Mouse (Mus musculus) hematopoietic stem cell, adult 5-6 weeks (primary cell): ENCODE measurements around the gene Tube1. TPM values are rescaled to one million over a fixed set of nuclear protein-coding genes. Genes with fewer than 3 reads are reported as not detected.

Source experiments
- ATAC-seq, 2 experiments: fragments of 125-278 bp in 1 of 2; replicated peaks in 1 of 2; 2 replicates each; pipeline ENCODE4 v1.8.0; 2016 to 2017; ENCODE audit warnings: inconsistent platforms in 2 of 2, mild to moderate bottlenecking in 2 of 2, moderate number of reproducible peaks in 2 of 2, low read depth in 1 of 2, moderate TSS enrichment in 1 of 2; ENCODE audit not compliant: low FRiP score in 2 of 2, poor library complexity in 2 of 2, severe bottlenecking in 2 of 2, insufficient read depth in 1 of 2, low TSS enrichment in 1 of 2
- total RNA-seq: library from RNA; stranded (forward); fragments of 172-1452, 232-1000 nt; gene quantifications from 2 replicates; pipeline ENCODE4 v1.2.3, GENCODE M21; 2017

The Tube1 gene
- 8.0 and 8.9 TPM in 2 replicates for total RNA-seq

DNA sequence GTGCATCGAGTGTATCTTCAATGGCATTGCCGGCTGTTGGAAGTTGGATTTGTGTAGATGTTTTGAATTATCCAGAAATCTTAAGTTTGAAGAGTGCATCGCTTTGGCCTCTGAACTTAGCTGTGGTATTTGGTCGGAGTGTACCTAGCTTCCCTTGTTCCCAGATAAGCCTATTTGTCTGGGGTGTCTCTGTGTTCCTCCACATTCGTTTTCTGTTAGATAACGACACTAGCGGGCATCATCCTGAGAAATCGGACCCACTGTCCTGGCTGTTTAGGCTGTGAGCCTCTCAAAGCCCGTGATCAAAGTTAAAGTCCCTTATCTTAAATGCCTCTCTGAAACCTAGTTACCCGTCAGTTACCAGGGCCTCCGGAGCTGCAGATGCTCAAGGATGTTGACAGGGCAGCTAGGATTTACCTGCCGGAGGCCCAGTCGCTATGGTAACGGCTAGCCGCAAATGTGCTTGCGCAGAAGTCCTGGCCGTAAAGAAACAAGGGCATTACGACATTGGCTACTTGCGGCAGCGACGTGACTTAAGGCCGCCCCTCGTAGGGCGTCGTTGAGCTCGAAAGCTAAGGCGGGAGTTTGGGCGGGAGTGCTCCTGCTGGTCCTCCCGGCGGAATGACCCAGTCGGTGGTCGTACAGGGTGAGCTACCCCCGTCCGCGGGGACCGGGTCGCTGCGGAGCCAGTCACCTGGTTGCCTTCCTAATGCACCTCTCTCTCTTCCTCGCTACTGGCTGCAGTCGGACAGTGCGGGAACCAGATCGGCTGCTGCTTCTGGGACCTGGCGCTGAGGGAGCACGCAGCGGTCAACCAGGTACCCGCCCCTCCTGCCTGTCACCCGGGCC lies at the start of gene Tube1, which contains the start of gene Fam229b:
Gene Tube1 (plus strand): TSS at position 515 of the 849 bp plus-strand sequence.
Gene Fam229b (minus strand): TSS at position 453 of the 849 bp plus-strand sequence.
- ATAC-seq = peak; percentile 94 to 97

DNA sequence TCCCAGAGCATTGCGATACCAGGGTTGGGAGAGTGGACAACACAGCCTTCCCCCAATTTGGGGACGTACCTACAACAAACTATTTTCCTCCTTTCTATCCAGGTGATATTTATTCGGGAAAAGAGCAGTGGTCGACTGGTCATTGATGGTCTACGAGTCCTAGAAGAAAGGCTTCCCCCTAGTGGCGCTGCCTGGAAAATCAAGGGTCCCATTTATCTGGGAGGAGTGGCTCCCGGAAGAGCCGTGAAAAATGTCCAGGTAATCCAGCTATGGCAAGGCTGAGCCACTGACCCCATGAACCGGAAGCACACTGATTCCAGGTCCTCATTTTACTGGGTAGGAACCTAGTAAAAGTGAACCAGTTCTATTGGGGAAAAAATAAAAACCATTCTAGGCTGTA lies 36.8 kb upstream of the Tube1 start:
- ATAC-seq = no peak

GRCm38 (mm10) chr10:39098746-39099145 lies 35.0 kb upstream of the Tube1 start:
- no peak for ATAC-seq

DNA sequence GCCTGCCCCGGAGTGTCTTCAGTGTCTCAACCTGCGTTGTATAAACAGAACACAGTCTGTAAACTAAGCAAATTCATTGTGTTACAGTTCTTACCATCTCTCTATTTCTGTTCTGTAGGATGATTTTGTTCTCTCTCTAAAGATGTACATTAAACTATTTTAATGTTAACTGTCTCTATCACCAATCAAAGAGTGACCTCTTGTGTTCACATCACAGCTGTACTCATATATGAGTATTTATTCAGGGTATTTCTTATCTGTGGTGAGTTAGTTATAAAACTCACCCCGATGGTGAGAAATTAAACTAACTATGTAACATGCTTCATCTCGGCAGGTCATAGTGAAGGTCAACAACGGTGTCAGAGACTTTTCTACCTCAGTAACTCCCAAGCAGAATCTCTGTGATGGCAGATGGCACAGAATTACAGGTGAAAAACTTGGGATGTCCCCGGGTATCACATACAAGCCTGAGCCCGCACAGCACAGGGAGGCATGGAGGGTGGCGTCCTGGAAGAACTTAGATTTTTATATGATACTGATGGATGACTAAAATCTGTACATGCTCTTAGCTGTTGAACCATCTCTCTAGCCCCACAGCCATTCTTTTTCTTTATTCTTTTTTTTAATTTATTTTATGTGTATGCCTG lies 28.9 kb upstream of the Tube1 start:
- no peak for ATAC-seq

- ATAC-seq = no peak
Observed at GRCm38 (mm10) chr10:39106413-39106812, 27.4 kb upstream of the Tube1 start.

DNA sequence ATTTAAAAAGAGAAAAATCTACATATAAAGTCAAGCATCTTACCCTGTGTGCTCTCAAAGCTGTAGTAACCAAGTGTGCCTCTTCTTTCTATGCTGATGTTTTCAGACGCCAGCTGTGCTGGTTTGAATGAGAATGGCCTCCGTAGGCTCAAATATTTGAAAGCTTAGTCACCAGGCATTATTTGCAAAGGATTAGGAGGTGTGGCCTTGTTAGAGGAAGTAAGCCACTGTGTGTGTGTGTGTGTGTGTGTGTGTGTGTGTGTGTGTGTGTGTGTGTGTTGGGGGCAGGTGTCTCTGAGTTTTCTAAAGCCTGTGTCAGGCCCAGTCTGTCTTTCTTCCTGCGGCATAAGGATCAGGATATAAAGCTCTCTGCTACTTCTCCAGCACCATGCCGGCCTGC lies 26.8 kb upstream of the Tube1 start:
- ATAC-seq = no peak

DNA sequence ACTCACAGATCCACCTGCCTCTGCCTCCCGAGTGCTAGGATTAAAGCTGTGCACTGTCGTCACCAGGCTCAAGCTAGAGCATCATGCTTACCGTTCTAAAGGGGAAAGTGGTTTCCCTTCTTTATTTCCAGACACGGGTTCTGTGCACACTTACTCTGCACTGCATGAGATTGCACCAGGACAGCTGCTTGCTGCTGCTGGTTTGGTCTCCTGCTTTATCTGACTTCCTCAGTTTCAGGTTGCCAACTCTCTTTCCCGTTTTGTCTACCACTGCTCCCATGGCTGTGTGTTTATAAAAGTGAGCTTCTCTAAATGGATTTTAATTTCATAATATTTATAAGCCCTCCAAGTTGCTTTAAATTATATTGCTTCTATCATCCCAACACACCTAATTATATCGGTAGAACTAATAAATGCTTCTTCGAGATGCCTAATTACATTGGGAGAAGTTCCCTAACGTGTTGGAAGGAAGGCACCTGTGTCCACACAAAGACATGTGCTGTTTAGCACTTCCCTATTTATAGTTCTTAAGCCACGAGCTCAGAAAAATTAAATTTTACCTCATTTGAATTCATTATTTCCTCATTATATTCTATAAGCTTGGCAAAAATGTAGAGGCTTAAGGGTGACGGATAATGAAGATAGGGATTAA lies 24.8 kb upstream of the Tube1 start:
- ATAC-seq = peak; percentile 68 to 75

- ATAC-seq = no peak
Observed at GRCm38 (mm10) chr10:39109489-39109874, 24.3 kb upstream of the Tube1 start.

GRCm38 (mm10) chr10:39121412-39121811 lies 12.4 kb upstream of the Tube1 start:
- ATAC-seq = peak in 1 of 2 experiments; percentile 49; a peak in 1 of 4 replicates

DNA sequence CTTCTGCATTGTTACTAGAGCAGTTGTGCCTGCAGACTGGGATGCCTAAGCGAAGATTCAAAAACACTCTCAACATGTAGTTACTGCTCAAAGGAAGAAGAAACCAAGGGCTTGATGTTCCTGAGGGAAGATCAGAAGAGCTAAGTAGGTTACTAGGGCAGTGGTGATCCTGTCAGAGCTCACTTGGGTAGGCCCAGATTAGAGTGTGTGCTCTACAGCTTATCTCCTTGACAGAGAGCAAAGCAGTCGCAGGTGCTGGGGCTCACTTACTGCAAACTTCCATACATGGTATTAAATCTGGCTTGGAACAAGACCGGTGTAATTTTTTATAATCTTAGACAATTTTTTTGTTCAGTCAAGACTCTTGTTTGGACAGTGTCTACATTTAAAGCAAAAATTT lies 4.0 kb downstream of the Tube1 start:
- ATAC-seq = no peak

GRCm38 (mm10) chr10:39138761-39139160 lies 5.0 kb downstream of the Tube1 start:
- no peak for ATAC-seq

DNA sequence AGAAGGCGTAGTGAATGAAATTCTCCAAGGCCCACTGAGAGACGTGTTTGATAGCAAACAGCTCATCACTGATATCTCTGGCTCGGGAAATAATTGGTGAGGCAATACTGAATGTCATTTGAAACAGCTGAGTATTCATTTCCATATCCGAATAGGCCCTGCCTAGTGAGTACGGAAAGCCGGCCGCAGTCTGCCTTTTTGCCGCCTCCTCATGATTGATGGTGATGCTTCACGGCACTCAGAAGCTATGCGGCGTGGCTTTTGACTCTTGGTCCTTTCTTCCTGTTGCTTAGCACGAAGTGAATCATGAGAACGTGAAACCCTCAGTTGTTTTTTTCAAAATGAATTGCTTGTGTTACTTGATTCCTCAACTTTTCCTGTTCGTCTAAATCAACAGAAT lies 7.1 kb downstream of the Tube1 start:
- no peak for ATAC-seq

DNA sequence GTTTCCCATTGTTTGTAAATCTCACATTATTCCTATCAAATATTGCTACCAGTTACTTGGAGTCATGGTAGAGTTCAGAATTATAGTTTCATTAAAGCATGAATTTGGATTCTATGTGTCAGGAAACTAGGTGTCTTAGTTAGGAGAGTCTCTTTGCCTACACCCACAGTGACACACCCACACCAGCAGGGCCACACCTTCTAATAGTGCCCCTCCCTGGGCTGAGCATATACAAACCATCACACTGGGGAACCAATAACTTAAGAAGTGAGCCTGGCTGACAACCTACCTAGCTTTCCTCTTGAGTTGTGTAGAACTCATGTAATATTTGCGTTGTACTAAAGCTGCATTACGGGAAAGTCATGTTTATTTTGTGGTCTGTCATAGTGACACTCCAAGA lies 7.6 kb downstream of the Tube1 start:
- no peak for ATAC-seq

DNA sequence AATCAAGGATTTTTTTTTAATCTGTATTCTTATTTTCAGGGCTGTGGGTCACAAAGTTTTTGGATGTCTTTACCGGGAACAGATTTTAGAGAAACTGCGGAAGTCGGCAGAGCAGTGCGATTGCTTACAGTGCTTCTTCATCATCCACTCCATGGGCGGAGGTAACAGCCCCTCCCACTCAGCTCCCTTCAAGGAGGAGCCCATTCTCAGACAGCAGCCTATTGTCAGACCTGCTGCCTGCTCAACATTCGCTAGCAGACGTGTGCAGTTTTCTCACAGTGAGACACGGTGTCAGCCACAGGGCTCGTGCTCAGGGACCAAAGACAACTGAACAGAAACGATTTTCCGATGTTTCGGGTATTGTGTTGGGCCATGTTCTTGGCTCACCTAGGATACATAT lies 8.4 kb downstream of the Tube1 start:
- ATAC-seq = no peak

DNA sequence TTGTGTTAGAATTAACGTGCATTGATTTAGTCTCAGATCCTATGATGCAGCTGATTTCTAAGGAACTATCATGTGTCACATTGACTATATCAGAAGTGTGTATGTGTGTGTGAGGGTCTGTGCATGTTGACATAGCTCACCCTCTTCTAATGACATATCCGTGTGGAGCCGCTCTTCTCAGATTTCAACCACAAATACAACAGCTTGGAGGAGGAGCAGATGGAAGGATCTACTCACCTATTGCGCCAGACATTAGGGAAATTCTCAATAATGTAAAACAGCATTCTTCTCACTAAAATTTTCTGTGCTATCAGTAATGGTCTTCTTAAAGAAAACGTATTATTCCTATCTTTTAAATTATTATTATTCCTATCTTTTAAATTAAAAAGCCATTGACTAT lies 22.9 kb downstream of the Tube1 start:
- no peak for ATAC-seq

GRCm38 (mm10) chr10:39157321-39157720 lies 23.5 kb downstream of the Tube1 start:
- ATAC-seq = no peak

DNA sequence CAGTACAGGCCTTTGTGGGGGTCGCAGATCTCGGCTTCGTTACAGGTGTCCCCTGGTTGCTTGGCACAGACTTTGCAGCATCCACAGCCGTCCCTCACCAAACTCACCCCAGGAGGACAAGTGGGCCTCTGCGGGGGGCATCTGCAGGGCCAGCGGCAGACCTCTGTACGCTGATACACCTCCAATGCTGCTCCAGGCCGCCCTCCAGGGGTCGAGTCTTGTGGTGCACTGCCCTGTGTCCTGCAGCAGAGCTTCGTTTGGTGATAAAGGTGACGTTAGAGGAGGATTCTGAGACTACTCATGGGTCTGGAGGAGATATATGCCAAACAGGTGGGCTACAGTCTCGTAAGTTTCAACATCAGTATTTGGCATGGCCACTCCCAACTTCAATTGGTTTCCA lies 24.5 kb downstream of the Tube1 start:
- no peak for ATAC-seq

DNA sequence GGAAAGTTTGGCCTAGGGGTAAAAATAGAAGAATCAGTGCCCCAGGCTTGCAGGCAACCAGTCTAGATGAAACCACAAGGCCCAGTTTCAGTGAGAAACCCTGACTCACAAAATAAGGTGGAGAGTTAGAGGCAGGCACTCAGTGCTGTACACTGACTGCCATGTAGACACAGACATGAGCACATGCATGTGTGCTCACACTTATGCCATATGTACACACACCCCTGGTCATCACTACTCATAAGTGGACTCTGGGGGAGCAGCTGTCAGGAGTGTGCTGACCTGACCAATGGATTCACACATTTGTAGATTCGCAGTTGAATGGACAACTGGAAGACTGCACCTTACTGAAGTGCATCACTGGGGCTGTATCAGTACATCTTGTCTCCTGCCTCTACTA lies 27.6 kb downstream of the Tube1 start:
- peak; percentile 17 to 20; a peak in 1 of 4 replicates for ATAC-seq
